Mouse (Mus musculus) cerebellum, adult 2 months (tissue): ENCODE results near the gene Calml3. TPM values are rescaled to one million over a fixed set of nuclear protein-coding genes. Genes with fewer than 3 reads are reported as not detected.

Experiments
- DNase-seq, 2 experiments: peaks; one replicate each; pipeline ENCODE4 v3.0.0; 2021
- H3K27ac ChIP-seq: fragments of 200-500 bp; 2 replicates; pipeline ENCODE4 v1.5.1; 2012; ENCODE audit warnings: low read length, control low read depth, inconsistent platforms; ENCODE audit not compliant: insufficient read depth
- H3K27me3 ChIP-seq: fragments of 200-500 bp; 2 replicates; pipeline ENCODE4 v1.6.1; 2012; ENCODE audit warnings: inconsistent platforms, mild to moderate bottlenecking, low read length, moderate library complexity; ENCODE audit not compliant: control insufficient read depth, insufficient read depth
- H3K4me1 ChIP-seq: fragments of 200-500 bp; 2 replicates; pipeline ENCODE4 v1.6.1; 2011; ENCODE audit warnings: low read length; ENCODE audit not compliant: control insufficient read depth, insufficient read depth
- H3K4me3 ChIP-seq: fragments of 200-500 bp; replicated peaks from 2 replicates; pipeline ENCODE3; 2011; ENCODE audit warnings: mild to moderate bottlenecking, low read depth, low read length, control low read depth; ENCODE audit not compliant: insufficient read depth
- CTCF ChIP-seq: fragments of 200-500 bp; IDR thresholded peaks from 2 replicates; pipeline ENCODE4 v1.5.1; 2011; ENCODE audit warnings: low read depth, mild to moderate bottlenecking, control low read depth, low read length, moderate library complexity, borderline replicate concordance; ENCODE audit not compliant: insufficient read depth
- POLR2A ChIP-seq: fragments of 200-500 bp; IDR thresholded peaks from 2 replicates; pipeline ENCODE4 v1.6.1; 2011; ENCODE audit warnings: low read length, control low read depth, borderline replicate concordance; ENCODE audit not compliant: insufficient read depth
- WGBS: fragments of 180-500 bp; shearing (Covaris S2); methylation state at CpG from one replicate; pipeline ENCODE4 v1.1.7; 2018; 5-methylcytosine and 5-hydroxymethylcytosine counted together
- polyA plus RNA-seq: library from polyadenylated mRNA; depleted of rRNA; stranded (reverse); fragments of >200 nt; gene quantifications from 2 replicates; pipeline ENCODE4 v1.2.3, GENCODE M21; 2012

Calml3 gene
- polyA plus RNA-seq, 1 experiment = not detected

DNA sequence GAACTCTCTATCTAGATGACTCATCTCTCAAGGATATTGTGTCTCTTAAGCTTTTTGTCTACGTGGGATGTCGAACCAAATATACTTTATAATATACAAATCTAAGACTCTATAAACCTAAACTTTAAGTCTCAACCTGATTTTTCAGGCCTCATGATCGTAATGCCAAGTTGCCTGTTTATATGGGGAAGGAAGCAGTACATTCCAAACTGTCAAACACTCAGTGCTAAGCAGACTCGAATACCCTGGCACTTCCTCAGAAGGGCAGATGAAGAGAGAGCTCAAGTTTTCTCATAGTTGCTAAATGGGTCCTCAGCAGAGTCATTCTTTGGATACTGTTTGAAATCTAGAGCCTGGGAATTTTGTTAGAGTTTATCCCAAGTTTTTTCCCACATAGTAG, 7.5 kb downstream of the Calml3 start:
- Histone ChIP-seq H3K4me1 (no peaks in the 10 kb centered on the region), H3K27ac (no peak overlapping the region), H3K4me3 (no peak overlapping the region), H3K27me3 (no peaks in the 10 kb centered on the region)
- no peak for TF ChIP-seq POLR2A
- 86% methylated on average over 4 of the region's 4 CpGs for WGBS
- DNase-seq = no peak

DNA sequence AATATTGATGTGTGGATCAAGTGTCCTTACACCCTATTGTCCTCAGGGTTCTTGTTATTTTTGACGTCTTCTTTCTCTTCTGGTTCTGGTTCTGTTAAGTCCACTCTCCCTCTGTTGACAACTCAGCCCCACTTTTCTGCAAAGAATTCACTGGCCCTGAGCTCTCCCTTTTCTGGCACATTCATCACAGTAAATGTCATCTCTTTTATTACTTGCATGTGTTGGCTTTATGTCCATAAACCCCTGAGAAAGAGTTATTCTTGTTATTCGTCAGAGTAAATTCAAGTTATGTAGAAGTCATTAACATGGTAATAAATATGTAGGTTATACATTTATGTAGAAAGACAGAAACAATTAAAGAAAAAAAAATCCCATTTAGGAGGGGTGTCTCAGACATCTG, 14.6 kb downstream of the Calml3 start:
- DNase-seq = no peak
- Histone ChIP-seq H3K4me3 (no peak overlapping the region), H3K27me3 (no peaks in the 10 kb centered on the region), H3K4me1 (no peaks in the 10 kb centered on the region), H3K27ac (no peak overlapping the region)
- WGBS = 80% methylated on average over 2 of the region's 2 CpGs
- no peak for TF ChIP-seq CTCF
- no peak for TF ChIP-seq POLR2A

DNA sequence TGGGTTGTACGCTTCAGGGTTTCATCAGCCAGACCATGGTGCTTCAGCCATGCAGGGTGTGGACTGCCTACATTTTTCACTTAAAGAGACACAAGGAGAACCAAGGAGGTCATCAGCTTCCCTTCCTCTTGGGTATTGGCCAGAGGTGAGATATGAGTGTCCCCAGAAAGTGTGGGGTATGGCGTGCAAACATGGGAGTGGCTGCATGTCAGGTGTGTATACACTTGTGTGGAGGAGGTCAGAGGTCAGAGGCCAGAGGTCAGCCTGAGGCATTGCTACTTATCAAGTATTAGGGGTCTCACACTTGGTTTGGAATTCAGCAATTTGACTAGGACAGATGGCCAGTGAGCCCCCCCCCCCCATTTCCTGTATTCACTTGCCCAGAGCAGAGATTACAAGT, 15.5 kb downstream of the Calml3 start:
- Histone ChIP-seq H3K4me3 (no peak overlapping the region), H3K27ac (no peak overlapping the region), H3K27me3 (no peaks in the 10 kb centered on the region), H3K4me1 (no peaks in the 10 kb centered on the region)
- no peak for DNase-seq
- 95% methylated on average over 2 of the region's 2 CpGs for WGBS
- TF ChIP-seq POLR2A (no peak), CTCF (no peak)

DNA sequence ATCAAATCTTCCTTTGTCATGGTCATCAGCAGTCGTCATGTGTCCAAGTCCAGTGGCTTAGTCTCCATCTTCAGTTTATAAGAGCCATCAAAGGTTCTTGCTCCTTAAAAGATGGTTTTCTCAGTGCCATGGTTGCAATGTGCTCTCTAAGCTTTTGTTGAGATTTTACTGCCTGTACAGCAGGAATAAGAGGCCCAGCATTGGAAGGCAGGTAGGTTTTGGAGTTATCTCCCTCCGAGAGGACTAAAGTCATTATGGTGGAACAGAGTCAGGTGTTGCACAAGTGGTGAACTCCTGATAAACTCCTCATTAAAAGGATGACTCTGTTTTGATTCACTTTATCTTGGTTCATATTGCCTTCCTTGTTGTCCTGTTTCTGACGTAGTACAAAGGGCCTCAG, 16.5 kb downstream of the Calml3 start:
- TF ChIP-seq CTCF (no peak), POLR2A (no peak)

DNA sequence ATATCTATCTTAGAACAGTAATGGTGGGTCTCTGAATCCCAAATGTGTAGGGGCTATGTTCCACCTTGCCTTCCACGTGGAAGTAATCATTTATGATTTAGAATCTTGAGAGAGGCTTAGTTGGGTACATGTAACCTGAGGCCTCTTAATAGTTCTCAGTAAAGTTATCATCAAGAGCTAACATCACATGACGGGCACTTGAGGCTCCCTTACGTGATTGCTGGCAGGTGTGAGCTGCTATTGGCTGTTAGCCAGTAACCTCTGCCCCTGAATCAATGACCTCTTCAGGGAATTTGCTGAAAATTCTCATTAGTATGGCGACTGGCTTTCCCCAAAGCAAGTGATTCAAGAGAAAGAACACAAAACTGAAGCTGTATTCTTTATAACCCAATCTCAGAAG, 17.0 kb downstream of the Calml3 start:
- Histone ChIP-seq H3K4me3 (no peak overlapping the region), H3K27me3 (no peaks in the 10 kb centered on the region), H3K4me1 (no peaks in the 10 kb centered on the region), H3K27ac (no peak overlapping the region)
- TF ChIP-seq POLR2A (no peak), CTCF (no peak)
- 49% methylated on average over 4 of the region's 4 CpGs for WGBS
- DNase-seq = no peak

More for the DNA sequence above, 16.5 kb downstream of the Calml3 start:
- DNase-seq = no peak
- H3K27ac ChIP-seq = no peak overlapping the region
- H3K4me1 ChIP-seq = no peaks in the 10 kb centered on the region
- WGBS = 89% methylated on average over 3 of the region's 3 CpGs
- no peak overlapping the region for H3K4me3 ChIP-seq
- no peaks in the 10 kb centered on the region for H3K27me3 ChIP-seq

DNA sequence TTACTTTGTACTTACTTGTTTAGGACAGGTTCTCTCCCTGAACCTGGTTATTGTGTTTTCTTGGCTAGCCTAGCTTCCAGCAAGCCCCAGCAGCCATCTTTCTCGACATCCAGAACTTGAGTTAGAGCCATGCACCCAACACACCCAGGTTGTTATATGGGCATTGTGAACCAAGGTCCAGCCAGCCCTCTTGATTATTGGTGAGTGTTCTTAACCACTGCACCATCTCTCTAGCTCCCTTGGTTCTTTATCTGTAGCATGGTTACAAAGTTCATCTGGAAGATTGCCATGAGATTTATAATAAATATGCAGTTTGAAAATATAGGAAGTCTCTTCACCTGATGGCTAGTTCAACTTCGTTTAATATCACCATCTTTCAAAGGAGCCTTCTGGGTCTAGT, 20.5 kb downstream of the Calml3 start:
- DNase-seq = no peak
- WGBS = 75% methylated on average over 2 of the region's 2 CpGs
- no peak overlapping the region for H3K27ac ChIP-seq
- no peaks in the 10 kb centered on the region; the same call in none of the 2 replicates for H3K4me1 ChIP-seq
- TF ChIP-seq CTCF (no peak), POLR2A (no peak)
- H3K27me3 ChIP-seq = no peaks in the 10 kb centered on the region
- no peak overlapping the region for H3K4me3 ChIP-seq

DNA sequence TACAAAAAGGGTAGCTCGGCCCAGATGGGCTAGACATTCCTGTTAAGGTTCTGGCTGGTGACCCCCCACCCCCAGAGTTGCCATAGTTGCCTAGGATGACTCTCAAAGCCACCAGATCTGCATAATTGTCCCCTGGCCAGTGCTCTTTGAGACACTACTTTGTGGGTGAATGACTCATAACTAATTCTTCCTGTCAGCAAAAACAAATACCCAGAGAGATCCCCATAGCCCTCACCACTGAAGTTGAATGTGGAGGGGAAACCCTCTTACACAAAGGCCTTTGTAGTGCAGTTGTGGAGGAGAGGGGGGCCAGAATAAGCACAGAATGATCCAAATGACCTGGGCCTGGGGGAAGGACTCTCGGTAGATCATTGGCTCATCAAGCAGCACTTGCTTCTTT, 21.6 kb downstream of the Calml3 start:
- no peak overlapping the region for H3K27ac ChIP-seq
- H3K4me3 ChIP-seq = no peak overlapping the region
- no peaks in the 10 kb centered on the region for H3K27me3 ChIP-seq
- TF ChIP-seq CTCF = no peak
- TF ChIP-seq POLR2A = no peak
- WGBS = 39% methylated on average over 2 of the region's 2 CpGs
- DNase-seq = no peak
- H3K4me1 ChIP-seq = peaks cover 2% of the 10 kb centered on the region

DNA sequence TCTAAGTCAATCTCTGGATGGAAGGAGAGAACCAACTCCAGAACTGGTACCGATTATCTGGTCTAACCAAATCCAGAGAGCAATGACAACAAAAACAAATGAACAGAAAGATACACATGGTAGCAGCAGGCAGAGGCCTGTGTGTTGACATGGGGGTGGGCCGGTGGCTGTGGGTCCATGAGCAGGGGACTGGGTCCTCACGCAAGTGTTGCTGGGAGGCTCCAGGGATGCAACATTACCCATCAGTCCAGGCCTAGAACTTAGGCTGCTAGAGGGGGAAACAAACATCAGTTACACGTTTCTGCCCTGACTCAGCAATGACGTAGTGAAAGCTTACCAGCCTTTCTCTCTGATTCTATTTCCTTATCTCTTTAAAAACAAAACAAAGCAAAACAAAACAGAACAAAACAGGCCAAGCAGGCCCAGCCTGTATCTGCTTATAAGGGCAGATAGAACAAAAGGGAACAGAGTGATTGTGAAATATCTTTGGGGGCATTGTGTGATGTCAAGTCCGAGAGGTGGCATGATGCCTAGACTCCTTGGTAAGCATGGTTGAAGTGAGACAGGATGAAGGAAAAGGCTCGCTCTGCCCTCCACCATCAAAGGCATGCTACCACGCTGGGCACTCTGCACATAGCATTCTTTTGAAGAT, 24.4 kb downstream of the Calml3 start:
- TF ChIP-seq CTCF = no peak
- TF ChIP-seq POLR2A = no peak
- Histone ChIP-seq H3K4me3 (no peak overlapping the region), H3K27ac (no peak overlapping the region), H3K27me3 (no peaks in the 10 kb centered on the region), H3K4me1 (peaks cover 17% of the 10 kb centered on the region)
- 92% methylated on average over 8 of the region's 8 CpGs for WGBS
- DNase-seq = no peak
